Mouse (Mus musculus) ovary, postnatal 36 days (tissue): ENCODE data around the gene Creb3l1.

Source experiments
- DNase-seq: peaks from one replicate; pipeline ENCODE4 v3.0.0; 2022; ENCODE audit warnings: low spot score, mixed read lengths

Creb3l1 gene

DNA sequence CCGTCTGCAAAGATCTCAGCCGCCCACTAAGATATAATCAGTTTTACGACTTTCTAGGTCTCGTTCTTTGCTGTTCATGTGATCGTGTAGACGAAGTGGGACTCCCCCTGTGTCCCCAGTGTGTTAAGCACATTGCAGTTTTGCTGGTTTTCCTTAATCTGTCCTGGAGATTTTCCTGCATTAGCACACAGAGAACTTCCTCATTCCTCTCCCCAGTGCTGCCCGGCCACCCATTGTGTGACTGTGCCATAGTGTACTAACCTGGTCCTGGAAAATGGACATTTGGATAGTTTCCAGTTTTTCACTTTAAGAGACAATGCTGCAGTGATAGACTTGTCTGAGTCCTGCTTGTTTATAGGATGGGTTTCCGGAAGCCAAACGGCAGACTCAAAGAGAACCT, 10.0 kb upstream of the Creb3l1 start:
- DNase-seq: no peak

DNA sequence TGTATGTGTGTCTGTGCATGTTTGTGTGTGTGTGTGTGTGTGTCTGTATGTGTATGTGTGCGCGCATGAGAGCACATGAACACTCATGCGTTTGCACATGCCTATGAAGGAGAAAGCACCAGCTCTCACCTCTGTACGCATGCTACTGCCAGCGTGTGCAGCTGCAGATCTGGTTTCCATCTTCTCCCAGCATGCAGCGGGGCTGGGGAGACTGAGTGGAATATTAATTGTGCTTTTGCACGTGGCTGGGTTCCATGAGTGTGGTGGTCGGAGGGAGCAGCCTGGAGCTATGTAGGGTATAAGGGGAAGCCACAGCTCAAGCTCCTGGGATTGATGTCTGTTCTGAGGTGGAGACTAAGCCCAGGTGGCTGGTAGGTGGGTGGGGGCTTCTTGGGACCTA, 6.3 kb upstream of the Creb3l1 start:
- no peak for DNase-seq

DNA sequence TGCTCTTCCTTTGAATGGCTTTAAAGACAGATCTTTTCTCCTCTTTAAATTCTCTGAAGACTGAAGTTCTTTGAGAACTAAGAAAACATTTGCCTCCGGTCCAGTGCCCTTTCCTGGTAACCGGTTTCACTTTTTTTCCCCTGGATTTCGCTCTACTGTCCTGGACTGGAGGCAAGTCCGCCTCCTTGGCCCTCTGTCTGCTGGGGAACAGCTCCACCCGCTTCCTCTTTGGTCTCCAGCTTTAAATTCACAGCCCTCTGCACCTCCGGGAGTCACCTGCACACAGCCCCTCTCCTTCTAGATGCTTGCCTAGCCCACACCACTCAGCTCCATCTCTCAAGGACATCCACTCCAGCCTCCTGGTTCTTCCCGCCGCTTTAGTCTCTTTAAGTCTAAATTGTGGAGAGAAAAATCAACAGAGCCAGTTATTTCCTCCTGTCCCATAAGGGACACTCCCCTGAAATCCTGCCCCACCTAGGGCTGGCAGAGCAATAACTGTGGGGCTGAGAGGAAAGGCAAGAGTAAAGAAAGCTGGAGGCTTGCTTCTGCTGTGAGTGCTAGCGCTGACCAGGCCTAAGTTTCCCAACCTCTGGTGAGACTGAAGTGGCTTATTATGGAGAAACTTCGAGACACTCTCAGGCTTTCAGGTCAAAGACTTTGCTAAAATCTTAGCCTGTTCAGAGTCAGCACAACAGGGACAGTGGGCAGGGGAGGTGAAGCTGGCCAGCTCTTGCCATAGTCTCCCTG, 5.3 kb upstream of the Creb3l1 start:
- no peak for DNase-seq

DNA sequence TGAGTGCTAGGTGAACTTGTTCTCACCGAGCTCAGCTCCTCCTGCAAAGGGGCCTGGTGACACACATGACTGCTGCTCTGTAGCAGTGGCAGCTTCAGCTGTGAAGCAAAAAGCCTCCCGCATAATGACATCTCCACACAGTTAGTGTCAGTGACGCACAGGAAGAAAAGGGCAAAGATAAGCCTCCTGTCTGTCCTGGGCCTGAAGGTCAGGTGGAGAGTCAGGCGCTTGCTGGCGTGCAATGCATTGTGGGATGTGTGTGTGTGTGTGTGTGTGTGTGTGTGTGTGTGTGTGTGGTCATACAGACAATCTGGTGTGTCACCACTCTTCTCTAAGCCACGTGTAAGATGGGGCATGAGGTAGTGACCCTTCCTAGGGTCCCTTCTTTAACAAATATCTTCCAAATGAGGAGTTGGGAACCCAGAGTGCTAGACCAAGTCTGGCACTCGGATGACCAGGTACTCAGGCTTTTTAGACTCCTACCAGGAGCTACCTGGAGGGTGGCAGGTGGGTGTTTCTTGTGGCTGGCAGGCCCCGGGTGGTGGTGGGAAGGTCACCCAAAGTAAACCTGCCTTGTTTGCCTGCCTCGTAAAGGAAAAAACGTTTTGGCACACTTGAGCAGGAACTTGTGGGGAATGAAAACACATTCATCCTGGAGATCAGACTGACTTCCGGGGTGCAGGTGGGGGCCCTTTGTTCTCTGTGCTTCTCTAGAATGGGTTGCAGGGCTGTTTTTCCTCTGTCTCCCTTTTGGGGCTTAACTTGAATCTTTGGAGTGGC, 3.7 kb upstream of the Creb3l1 start:
- DNase-seq: no peak

DNA sequence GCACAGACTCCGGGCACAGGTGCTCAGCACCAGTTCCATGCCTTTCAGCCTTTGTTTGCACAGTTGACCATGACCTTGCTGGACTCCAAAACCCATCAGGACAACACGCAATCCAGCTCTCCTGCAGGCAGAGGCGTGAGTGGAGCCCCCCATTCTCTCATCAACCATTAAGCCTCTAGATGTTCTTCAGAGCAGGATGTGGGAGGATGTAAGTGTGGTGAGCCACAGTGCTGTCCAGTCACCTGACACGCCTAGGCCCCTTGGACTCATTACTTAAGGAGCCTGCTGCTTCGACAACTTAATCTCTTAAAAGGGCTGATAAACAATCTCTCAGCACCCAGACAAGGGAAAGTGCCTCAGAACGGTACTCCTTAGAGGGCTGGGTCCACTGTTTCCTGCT, 1.7 kb upstream of the Creb3l1 start:
- DNase-seq: no peak

DNA sequence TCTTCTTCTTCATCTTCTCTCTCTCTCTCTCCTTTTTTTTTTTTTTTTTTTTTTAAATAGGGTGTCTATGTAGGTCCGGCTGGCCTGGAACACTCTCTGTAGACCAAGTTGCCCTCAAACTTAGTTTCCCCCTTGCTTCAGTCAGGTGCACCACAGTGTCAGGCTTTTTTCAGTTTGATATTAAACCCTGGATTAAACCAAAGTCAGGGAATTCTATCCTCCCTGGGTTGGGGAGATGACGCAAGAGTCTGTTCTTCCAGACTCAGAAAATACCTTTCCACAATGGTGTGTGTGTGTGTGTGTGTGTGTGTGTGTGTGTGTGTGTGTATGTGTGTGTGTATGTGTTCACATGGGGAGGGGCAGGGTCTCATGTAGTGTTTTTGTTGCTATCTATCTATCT, 900 bp upstream of the Creb3l1 start:
- no peak for DNase-seq

DNA sequence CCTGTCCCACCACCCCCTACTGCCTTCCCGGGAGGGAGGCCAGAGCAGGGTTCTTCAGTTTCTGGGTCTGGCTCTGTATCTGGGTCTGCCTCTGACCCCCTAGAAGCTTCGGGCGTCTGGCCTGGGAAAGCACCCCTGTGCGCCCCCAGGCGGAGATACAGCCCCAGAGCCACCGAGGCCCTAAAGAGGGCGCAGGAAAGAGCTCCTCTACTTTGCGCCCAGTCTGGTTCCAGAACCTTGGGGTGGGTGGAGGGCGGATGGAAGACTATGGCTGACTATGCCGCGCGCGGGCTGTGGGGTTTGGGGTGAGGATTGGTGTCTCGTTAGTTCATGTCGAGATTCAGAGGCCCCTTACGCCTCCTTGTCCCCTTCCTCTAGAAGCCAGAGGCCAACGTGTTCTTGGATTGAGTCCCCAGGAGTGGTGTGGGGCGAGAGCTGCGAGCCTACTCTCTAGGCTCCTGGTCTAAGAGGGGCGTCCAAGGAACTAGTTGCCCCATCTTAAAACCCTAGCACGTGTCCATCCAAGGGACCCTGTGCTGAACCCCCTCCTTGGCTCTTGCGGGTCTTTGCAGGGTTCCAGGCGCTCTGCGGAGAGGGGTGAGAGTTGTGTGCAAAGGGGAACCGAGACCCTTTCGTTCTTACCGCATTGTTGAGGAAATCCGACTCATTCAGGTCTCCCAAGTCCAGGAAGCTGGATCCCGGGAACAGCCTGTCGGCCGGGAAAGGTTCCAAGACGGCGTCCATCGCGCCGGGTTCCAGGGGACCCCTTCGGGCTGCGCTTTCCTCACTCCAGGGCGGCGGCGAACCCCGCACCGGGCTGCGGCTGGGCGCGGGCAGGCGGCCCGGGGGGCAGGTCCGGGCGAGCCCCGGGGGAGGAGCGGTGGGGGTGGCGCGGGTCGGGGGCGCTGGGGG, 684 bp downstream of the Creb3l1 start:
- DNase-seq: peak; percentile 48

DNA sequence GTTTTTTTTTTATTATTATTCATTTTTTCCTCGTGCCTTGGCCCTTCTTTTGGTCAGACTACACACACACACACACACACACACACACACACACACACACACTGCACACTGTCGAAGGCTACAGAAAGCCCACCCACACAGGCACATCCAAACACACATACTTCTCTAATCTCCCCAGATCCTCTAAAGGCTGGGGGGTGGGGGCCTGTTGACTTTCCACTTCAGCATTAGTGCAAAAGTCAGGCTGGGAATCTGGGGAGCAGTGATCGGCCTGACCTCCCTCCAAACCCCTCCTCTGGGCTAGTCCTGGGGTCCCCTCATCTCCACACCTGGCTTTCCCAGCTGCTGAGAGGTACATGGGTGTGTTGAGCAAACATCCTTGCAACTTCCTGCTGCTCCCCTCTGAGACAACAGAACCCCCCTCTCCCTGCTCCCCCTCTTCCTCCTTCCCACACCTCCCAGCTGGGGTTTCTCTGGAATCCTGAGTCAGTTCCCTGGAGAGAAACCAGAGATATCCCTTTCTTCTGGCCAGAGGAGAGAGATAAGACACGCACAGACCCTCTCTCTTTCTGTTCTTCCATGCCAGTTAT, 3.5 kb downstream of the Creb3l1 start:
- no peak for DNase-seq

DNA sequence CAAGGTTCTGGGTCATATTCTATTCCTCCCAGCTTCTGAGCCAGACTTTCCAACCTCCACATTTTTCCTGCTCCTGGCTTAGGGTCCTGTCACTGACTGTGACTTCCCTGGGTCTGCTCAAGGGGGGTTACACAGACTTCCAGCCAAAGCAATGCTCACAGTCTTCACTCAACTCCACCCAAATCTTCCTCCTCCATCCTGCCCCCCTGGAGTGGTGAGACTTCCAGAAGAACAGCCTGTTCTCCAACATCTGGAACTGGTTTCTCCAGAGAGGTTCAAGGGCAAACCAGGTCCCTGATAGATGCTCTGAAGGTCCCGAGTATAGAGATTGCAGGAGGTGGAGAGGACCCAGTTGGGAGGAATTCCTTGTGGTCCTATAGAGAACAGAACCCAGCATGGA, 6.9 kb downstream of the Creb3l1 start:
- DNase-seq: no peak

DNA sequence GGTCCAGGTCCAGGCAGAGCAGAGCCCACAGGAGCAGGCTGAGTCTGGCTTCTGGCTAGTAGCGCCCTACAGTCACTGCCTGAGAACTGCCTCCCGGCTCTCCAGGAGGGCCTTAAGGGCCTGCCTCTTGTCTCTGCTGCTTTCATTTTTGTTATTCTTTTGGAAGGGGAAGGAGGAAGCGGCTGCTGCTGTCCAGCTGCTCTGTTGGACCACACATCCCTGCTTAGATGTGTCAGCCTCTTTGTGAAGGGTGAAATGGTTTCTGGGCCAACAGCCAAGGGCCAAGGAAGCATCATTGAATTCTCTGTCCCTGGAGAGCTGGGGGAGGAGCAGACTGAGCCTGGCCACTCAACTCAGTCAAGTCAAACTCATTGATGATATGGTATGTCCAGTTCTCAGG, 7.3 kb downstream of the Creb3l1 start:
- peak; percentile 57 for DNase-seq

DNA sequence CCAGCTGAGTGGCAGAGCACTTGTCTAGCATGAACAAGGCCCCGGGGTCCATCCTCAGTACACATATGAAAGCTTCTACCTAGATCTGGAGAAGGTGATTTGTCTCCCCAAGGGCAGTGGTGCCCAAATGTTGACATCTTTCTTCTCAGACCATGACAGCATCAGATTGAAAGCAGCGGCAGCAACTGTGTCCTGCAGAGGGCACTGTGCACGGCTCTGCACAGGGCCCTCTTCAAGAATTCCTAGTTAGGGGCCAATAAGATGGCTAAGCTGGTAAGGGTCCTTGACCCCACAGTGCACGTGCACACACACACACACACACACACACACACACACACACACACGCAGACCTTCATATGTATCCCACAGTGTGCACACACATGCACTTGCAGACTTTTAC, 9.4 kb downstream of the Creb3l1 start:
- no peak for DNase-seq

DNA sequence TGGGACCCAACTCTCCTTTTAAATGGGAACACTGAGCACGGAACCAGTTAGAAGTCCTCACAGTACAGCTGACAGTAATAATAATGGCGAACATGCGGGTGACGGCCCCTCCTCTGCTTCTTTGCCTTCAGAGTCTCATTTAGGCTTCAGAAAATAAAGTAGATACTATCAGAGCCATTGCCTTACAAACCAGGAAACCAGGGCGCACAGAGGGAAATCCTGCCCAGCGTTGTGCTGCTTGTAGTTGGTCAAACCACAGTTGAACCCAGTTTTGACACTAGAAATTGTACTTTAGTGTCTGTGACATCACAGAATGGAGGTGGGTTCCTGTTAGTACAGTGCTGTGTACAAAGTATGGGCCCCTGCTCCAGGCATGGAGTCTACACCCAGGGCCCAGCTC, 10.1 kb downstream of the Creb3l1 start:
- DNase-seq: no peak

DNA sequence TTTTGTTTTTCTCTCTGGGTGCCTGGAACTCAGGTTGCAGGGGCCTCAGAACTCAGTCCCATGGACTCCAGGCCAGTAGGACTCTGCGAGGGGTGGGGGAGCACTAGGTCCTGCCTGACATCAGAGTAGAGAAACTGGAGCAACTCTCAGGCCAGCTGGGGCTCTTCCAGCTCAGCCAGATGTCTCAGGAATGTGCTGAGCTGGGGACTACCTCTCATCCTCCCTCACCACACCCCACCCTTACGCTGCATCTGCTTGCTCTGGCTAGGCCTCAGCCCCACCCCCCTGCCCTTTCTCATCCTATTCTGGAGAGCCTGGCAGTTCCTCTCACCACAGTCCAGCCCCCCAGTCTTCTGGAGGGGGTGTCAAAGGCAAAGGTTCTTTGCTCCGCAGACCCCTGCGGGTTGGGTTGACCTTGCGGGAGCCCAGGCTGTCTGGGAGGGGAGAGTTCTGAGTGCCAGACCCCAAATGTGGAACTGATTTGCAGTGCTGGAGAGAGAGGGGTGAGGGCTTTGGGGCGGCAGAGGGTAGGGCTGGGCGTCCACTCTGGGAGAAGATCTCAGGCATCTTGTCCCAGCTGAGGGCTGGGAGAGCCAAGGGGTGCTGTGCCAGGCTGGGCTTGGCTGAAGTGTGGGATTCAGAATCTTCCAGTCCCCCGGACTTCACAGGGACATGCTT, 11.4 kb downstream of the Creb3l1 start:
- peak; percentile 54 for DNase-seq

DNA sequence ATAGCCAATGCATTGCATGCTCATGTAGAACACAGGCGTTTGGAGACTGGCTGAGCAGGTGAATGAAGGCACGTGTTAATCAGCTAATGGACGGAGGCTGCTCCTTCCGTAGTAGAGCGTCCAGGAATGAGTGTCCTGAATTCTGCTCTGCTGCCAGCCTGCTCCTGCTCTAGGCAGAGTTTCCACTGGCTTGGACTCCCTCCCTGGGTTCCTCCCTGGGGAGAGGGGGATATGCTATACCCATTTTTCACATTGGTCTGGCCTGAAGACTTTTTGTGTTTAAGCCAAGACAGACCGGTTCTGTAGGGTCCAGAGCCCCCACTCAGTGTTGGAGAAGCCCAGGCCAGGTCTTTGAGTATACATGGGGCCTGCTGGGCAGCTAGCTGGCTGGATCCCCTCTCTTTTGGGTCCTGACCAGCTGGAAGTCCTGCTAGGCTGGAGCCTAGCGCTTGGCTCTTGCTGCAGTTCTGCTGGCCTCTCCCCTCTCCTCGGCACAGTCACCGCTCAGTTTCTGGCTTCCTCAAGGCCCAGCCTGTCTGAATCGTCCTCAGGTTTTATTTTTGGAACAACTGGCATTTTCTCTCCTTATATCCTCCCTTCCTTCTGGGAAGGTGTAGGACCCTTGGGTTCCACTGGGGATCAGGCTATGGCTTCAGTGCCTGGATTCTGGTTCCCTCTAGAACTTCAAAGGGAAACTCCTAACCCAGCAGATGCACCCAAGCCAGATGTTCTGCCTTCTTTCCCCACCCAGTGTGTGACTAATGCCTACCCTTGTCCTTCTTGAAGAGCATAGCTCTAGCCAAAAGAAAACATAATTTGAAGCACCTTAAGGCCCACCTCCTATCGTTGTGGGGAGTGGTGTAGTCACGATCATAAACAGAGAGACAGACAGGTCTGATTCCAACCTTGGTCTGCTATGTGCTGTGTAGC, 12.6 kb downstream of the Creb3l1 start:
- no peak for DNase-seq

DNA sequence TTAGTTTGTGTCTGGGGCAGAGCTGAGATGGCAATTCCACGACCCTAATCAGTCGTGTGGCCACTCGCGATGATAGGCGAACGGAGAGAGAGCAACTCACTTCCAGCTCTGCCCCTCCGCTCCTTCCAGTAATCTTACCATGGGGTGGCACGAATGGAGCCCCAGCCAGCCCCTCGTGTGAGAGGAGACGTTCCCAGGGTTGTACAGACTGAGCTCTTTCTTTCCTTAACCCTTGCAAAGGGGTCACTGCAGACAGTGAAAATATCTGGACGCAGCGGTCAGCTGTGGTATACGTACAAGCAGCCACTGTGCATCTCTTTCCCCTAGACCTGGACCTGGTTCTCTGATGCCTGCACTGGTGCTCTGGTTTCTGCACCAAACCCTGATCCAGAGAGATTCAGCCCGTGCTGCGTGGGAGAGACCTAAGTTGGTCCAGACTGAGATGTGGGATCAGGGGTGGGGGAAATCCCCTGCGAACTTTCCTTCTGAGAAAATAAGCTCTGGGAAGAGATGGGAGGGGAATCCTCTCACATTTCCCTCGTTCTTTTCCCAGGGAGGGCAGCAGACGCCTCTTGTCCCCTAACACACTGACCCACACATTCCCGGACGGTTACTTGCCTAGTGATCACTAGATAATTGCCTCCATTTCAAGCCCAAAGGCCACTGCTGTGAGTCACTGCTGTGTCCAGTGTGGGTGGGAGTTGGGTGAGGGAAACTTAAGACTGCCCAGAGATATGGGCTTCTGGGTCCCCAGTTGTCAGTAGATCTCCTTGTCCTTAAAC, 15.5 kb downstream of the Creb3l1 start:
- DNase-seq: no peak

DNA sequence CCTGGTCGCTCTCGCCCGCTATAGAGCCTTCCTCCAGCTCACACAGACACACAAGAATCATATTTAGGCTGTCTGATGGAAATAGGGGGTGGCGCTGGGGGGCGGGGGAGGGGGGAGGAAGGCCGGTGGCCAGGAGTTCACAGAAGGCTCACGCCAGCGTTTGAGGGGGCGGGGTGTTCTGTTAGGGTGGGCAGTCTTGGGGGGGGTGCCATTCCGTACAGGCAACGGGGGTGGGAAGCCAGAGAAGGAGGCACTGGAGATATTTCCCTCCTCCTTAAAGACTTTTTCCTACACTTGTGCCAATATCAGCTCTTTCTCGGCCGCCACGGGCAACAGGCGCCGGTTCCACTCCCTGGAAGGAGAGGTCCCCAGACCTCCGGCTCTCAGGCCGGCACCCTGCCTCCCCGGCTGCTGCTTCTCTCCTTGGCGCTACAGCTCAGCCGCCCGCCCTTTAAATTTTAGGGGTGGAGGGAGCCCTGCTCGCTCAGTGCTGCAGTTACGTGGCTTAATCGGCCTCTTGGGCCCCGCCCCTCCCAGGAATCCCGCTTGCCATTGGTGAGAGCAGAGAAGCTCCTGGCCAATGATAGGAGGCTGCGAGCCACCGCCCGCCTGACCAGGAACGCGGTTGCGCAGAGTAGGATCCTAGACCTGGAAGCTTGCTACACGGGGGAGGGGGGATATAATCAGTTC, 16.2 kb downstream of the Creb3l1 start:
- DNase-seq: peak; percentile 95

DNA sequence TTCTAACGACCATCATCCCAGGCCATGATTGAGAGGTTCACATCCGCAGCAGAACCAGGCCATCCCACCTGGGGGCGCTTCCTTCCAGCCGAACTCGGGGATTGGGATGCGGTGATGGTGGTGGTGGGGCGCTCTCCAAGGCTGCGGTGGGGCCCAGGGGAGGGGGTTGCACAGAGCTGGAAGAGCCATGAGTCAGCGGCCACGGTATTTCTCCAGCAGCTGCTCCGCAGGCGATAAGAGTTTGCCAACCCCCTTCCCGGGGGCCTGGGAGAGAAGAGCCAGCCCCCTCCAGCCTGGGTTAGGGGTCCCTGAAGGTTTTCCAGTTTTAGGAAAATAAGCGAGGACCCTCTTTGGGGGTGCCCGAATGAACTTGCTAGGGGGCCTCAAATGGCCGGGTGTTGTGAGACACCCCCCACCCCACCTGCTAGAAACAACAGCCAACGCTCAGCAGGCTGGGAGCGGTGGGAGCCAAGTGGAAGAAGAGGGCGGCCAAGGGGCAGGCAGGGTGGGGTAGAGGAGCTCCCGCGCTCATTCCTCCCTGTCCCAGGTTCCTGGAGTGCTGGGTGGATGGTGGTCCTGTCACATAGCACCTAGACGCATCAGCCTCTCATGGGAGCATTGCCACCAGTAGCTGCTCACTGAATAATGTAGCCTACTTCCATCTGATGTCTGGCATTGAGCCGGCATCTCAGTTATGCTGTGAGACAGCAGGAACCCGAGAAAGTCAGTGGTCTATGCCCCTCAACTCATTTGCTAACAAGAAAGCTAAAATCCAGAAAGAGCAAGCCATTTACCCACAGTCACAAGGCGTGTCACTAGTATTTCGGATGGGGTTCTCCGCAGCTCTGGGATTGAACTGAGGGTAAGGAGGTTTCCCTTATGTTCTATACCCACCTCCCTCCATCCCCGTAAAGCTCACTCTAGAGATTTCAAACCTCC, 17.1 kb downstream of the Creb3l1 start:
- DNase-seq: peak; percentile 70

DNA sequence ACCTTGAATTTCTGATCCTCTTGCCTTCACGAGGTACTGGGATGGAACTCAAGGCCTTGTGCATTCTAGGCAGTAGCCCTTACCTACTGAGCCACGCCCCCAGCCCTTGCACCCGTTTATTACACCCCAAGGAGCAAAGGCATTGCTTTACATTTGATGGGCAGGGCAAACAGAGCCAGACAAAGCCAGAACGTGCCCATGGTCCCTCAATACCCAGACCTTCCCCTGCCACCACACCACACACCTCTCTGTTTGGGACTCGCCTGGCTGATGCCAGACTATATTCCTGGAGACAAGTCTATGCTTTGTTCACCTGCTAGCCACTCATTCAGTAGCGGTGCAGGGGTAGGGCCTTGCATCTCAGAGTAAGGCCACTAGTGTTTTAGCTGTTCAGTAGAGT, 17.8 kb downstream of the Creb3l1 start:
- no peak for DNase-seq
